Mouse (Mus musculus) stomach, postnatal 0 days (tissue): Measurements from ENCODE around the gene Txndc2.

Source experiments
- CTCF ChIP-seq: IDR thresholded peaks from 2 replicates; pipeline ENCODE4 v1.5.1; 2016; ENCODE audit warnings: antibody characterized with exemption, low read depth, mild to moderate bottlenecking, moderate library complexity
- EP300 ChIP-seq: optimal IDR thresholded peaks from 2 replicates; pipeline ENCODE3; 2016; ENCODE audit warnings: antibody characterized with exemption

DNA sequence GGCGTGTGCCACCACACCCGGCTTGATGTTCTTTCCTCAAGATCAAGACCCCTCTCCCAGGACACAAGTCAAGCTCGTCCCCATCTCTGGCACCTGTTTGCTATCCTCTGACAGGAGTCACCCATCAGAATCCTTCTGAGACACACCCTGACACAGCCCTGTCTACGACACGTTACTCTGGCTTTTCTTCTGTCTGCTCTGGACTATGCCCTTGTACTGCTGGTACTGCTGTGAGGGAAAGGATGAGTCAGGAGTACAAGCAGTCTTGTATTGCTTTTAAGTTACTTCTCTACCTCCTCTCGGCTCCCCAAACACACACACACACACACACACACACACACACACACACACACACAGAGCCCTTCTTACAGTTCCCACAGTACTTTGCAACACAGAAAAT, 39.5 kb upstream of the Txndc2 start:
- TF ChIP-seq CTCF, result no peak
- no peak for TF ChIP-seq EP300
